Mouse (Mus musculus) embryonic fibroblast, embryonic 13.5 days (primary cell): ENCODE measurements around the gene Ihh.

Experiments used
- CTCF ChIP-seq: IDR thresholded peaks from 2 replicates; pipeline ENCODE4 v1.5.1; 2011; ENCODE audit warnings: mild to moderate bottlenecking, control low read depth, low read length, moderate library complexity, borderline replicate concordance; ENCODE audit not compliant: insufficient read depth
- POLR2A ChIP-seq: IDR thresholded peaks from 2 replicates; pipeline ENCODE4 v1.6.1; 2011; ENCODE audit warnings: low read depth, mild to moderate bottlenecking, control low read depth, low read length, moderate library complexity

GRCm38 (mm10) chr1:74949666-74950050 lies 1.8 kb downstream of the Ihh start:
- no peak for TF ChIP-seq CTCF
- no peak for TF ChIP-seq POLR2A
